Mouse (Mus musculus): ENCODE data around the gene Gm12117. TPM values are rescaled to one million over a fixed set of nuclear protein-coding genes. Genes with fewer than 3 reads are reported as not detected.

Gm12117 gene
- polyA plus RNA-seq, 1 experiment = not detected

GRCm38 (mm10) chr11:33274816-33275215 lies 1.7 kb downstream of the Gm12117 start:
- Histone ChIP-seq H3K27ac (ENCODE audit: control insufficient read depth, insufficient read depth, low read depth, low read length, poor library complexity) (no peak overlapping the region), H3K4me3 (replicated peaks; ENCODE audit: control insufficient read depth, low read depth, low read length) (no peak overlapping the region), H3K4me1 (ENCODE audit: control insufficient read depth, insufficient read depth, low read length) (no peaks in the 10 kb centered on the region)
- whole genome bisulfite sequencing = 37% methylated on average over 3 of the region's 3 CpGs
- TF ChIP-seq POLR2A (IDR thresholded peaks at IDR 0.05; ENCODE audit: borderline replicate concordance, control insufficient read depth, low read depth, low read length) = no peak
- TF ChIP-seq CTCF (IDR thresholded peaks at IDR 0.05; ENCODE audit: control insufficient read depth, insufficient read depth, low read length) = no peak

- WGBS = 3% methylated on average over 1 of the region's 1 CpGs
- H3K27ac ChIP-seq (ENCODE audit: control insufficient read depth, insufficient read depth, low read depth, low read length, poor library complexity) = no peak overlapping the region
These were observed 2.2 kb downstream of the Gm12117 start for GRCm38 (mm10) chr11:33274294-33274693.

GRCm38 (mm10) chr11:33240295-33240694 lies 36.2 kb downstream of the Gm12117 start:
- TF ChIP-seq POLR2A (IDR thresholded peaks at IDR 0.05; ENCODE audit: borderline replicate concordance, control insufficient read depth, low read depth, low read length) (no peak), CTCF (IDR thresholded peaks at IDR 0.05; ENCODE audit: control insufficient read depth, insufficient read depth, low read length) (no peak)
- 82% methylated on average over 3 of the region's 3 CpGs for WGBS

More at GRCm38 (mm10) chr11:33274294-33274693, 2.2 kb downstream of the Gm12117 start:
- TF ChIP-seq POLR2A (IDR thresholded peaks at IDR 0.05; ENCODE audit: borderline replicate concordance, control insufficient read depth, low read depth, low read length) (no peak), CTCF (IDR thresholded peaks at IDR 0.05; ENCODE audit: control insufficient read depth, insufficient read depth, low read length) (no peak)
- H3K4me3 ChIP-seq (replicated peaks; ENCODE audit: control insufficient read depth, low read depth, low read length) = no peak overlapping the region
- no peaks in the 10 kb centered on the region for H3K4me1 ChIP-seq (ENCODE audit: control insufficient read depth, insufficient read depth, low read length)

GRCm38 (mm10) chr11:33234134-33234533 lies 42.4 kb downstream of the Gm12117 start:
- H3K27ac ChIP-seq (ENCODE audit: control insufficient read depth, insufficient read depth, low read depth, low read length, poor library complexity) = no peak overlapping the region
- no peak overlapping the region for H3K4me3 ChIP-seq (replicated peaks; ENCODE audit: control insufficient read depth, low read depth, low read length)
- H3K4me1 ChIP-seq (ENCODE audit: control insufficient read depth, insufficient read depth, low read length) = no peaks in the 10 kb centered on the region
- TF ChIP-seq CTCF (IDR thresholded peaks at IDR 0.05; ENCODE audit: control insufficient read depth, insufficient read depth, low read length) = no peak
- TF ChIP-seq POLR2A (IDR thresholded peaks at IDR 0.05; ENCODE audit: borderline replicate concordance, control insufficient read depth, low read depth, low read length) = no peak
- 72% methylated on average over 3 of the region's 3 CpGs for WGBS

More at GRCm38 (mm10) chr11:33240295-33240694, 36.2 kb downstream of the Gm12117 start:
- Histone ChIP-seq H3K4me3 (replicated peaks; ENCODE audit: control insufficient read depth, low read depth, low read length) (no peak overlapping the region), H3K27ac (ENCODE audit: control insufficient read depth, insufficient read depth, low read depth, low read length, poor library complexity) (no peak overlapping the region), H3K4me1 (ENCODE audit: control insufficient read depth, insufficient read depth, low read length) (no peaks in the 10 kb centered on the region)

GRCm38 (mm10) chr11:33232056-33232455 lies 44.5 kb downstream of the Gm12117 start:
- H3K27ac ChIP-seq (ENCODE audit: control insufficient read depth, insufficient read depth, low read depth, low read length, poor library complexity) = no peak overlapping the region
- TF ChIP-seq POLR2A (IDR thresholded peaks at IDR 0.05; ENCODE audit: borderline replicate concordance, control insufficient read depth, low read depth, low read length) (no peak), CTCF (IDR thresholded peaks at IDR 0.05; ENCODE audit: control insufficient read depth, insufficient read depth, low read length) (no peak)
- WGBS = 83% methylated on average over 5 of the region's 5 CpGs
- H3K4me1 ChIP-seq (ENCODE audit: control insufficient read depth, insufficient read depth, low read length) = no peaks in the 10 kb centered on the region
- H3K4me3 ChIP-seq (replicated peaks; ENCODE audit: control insufficient read depth, low read depth, low read length) = no peak overlapping the region

GRCm38 (mm10) chr11:33228186-33228585 lies 48.4 kb downstream of the Gm12117 start:
- no peak overlapping the region for H3K4me3 ChIP-seq (replicated peaks; ENCODE audit: control insufficient read depth, low read depth, low read length)
- TF ChIP-seq POLR2A (IDR thresholded peaks at IDR 0.05; ENCODE audit: borderline replicate concordance, control insufficient read depth, low read depth, low read length) = no peak
- TF ChIP-seq CTCF (IDR thresholded peaks at IDR 0.05; ENCODE audit: control insufficient read depth, insufficient read depth, low read length) = no peak
- H3K27ac ChIP-seq (ENCODE audit: control insufficient read depth, insufficient read depth, low read depth, low read length, poor library complexity) = no peak overlapping the region
- whole genome bisulfite sequencing = 68% methylated on average over 2 of the region's 2 CpGs
- H3K4me1 ChIP-seq (ENCODE audit: control insufficient read depth, insufficient read depth, low read length) = no peaks in the 10 kb centered on the region; the same call in 1 of the 2 replicates

- no peak for TF ChIP-seq POLR2A (IDR thresholded peaks at IDR 0.05; ENCODE audit: borderline replicate concordance, control insufficient read depth, low read depth, low read length)
- no peak for TF ChIP-seq CTCF (IDR thresholded peaks at IDR 0.05; ENCODE audit: control insufficient read depth, insufficient read depth, low read length)
- no peak overlapping the region for H3K4me3 ChIP-seq (replicated peaks; ENCODE audit: control insufficient read depth, low read depth, low read length)
- no peak overlapping the region for H3K27ac ChIP-seq (ENCODE audit: control insufficient read depth, insufficient read depth, low read depth, low read length, poor library complexity)
- 85% methylated on average over 8 of the region's 8 CpGs for WGBS
- no peaks in the 10 kb centered on the region; the same call in 1 of the 2 replicates for H3K4me1 ChIP-seq (ENCODE audit: control insufficient read depth, insufficient read depth, low read length)
These were observed 50.0 kb downstream of the Gm12117 start for GRCm38 (mm10) chr11:33226516-33226915.

Other genes starting within 250 kb of the Gm12117 start
- gene Fgf18, start 129.3 kb downstream of the Gm12117 start, polyA plus RNA-seq (2011; ENCODE audit: insufficient read depth, insufficient read length, low replicate concordance, missing spikeins) = not detected in 2 replicates
- 466 and 1,387 TPM in 2 replicates for gene Npm1, start 113.5 kb downstream of the Gm12117 start, polyA plus RNA-seq (2011; ENCODE audit: insufficient read depth, insufficient read length, low replicate concordance, missing spikeins)
- not detected in 2 replicates for gene Tlx3, start 73.1 kb downstream of the Gm12117 start, polyA plus RNA-seq (2011; ENCODE audit: insufficient read depth, insufficient read length, low replicate concordance, missing spikeins)
- 0.99 and 3.6 TPM in 2 replicates for gene Ranbp17, start 237.0 kb upstream of the Gm12117 start, polyA plus RNA-seq (2011; ENCODE audit: insufficient read depth, insufficient read length, low replicate concordance, missing spikeins)

Data from bone marrow, adult 2 months (tissue).